Mouse (Mus musculus) left cerebral cortex, adult 18-20 months (tissue): ENCODE results near the gene Itga9. TPM values are rescaled to one million over a fixed set of nuclear protein-coding genes. Genes with fewer than 3 reads are reported as not detected.

Experiments used
- DNase-seq, 2 experiments: peaks; one replicate each; pipeline ENCODE4 v3.0.0; 2021 to 2022; ENCODE audit warnings: low spot score in 2 of 2, mixed read lengths in 1 of 2
- total RNA-seq, 2 experiments: library from RNA; stranded (reverse); gene quantifications; 2 replicates each; pipeline ENCODE4 v1.2.3; 2021

Gene Itga9
- total RNA-seq, 2 experiments from 2014 or later, result 5.6 to 7.5 TPM

- DNase-seq, result no peak
These were observed 333.3 kb downstream of the Itga9 start for GRCm38 (mm10) chr9:118939831-118940230.

- DNase-seq, result no peak
These were observed 334.2 kb downstream of the Itga9 start for GRCm38 (mm10) chr9:118940591-118941207.

GRCm38 (mm10) chr9:118942030-118942429 is 335.5 kb downstream of the Itga9 start:
- DNase-seq, result no peak

GRCm38 (mm10) chr9:118943941-118944340 is 337.5 kb downstream of the Itga9 start:
- no peak for DNase-seq

GRCm38 (mm10) chr9:118944388-118944787 is 337.9 kb downstream of the Itga9 start:
- no peak for DNase-seq

GRCm38 (mm10) chr9:118948486-118948885 is 342.0 kb downstream of the Itga9 start:
- DNase-seq, result no peak

GRCm38 (mm10) chr9:118949124-118949523 is 342.6 kb downstream of the Itga9 start:
- DNase-seq, result no peak

- DNase-seq, result no peak
These were observed 343.2 kb downstream of the Itga9 start for GRCm38 (mm10) chr9:118949654-118950053.

- no peak for DNase-seq
These were observed 343.6 kb downstream of the Itga9 start for GRCm38 (mm10) chr9:118950061-118950460.

Other genes starting within 250 kb of the Itga9 start
- under 1 TPM in 1 of 2 experiments, not detected in 1; 0.09 TPM for gene Eomes, start 128.5 kb upstream of the Itga9 start, total RNA-seq
- gene Golga4, start 100.4 kb upstream of the Itga9 start, total RNA-seq, result 100 to 1,000 TPM in 1 of 2 experiments, 10 to 100 TPM in 1; 89.1 to 105 TPM